Mouse (Mus musculus) left cerebral cortex, adult 8-10 months (tissue): ENCODE results near the gene Frmd4b. TPM values are rescaled to one million over a fixed set of nuclear protein-coding genes. Genes with fewer than 3 reads are reported as not detected.
A peak's percentile ranks its signal among the peaks of the same experiment; 100 is the strongest.

Experiments used
- DNase-seq, 2 experiments: peaks; one replicate each; pipeline ENCODE4 v3.0.0; 2022; ENCODE audit warnings: low spot score in 2 of 2
- total RNA-seq, 4 experiments: library from RNA; stranded (reverse); gene quantifications; 2 replicates each; pipeline ENCODE4 v1.2.4; 2022

Frmd4b gene
- total RNA-seq, 4 experiments from 2014 or later = 20.1 to 23.7 (median 22.7) TPM

DNA sequence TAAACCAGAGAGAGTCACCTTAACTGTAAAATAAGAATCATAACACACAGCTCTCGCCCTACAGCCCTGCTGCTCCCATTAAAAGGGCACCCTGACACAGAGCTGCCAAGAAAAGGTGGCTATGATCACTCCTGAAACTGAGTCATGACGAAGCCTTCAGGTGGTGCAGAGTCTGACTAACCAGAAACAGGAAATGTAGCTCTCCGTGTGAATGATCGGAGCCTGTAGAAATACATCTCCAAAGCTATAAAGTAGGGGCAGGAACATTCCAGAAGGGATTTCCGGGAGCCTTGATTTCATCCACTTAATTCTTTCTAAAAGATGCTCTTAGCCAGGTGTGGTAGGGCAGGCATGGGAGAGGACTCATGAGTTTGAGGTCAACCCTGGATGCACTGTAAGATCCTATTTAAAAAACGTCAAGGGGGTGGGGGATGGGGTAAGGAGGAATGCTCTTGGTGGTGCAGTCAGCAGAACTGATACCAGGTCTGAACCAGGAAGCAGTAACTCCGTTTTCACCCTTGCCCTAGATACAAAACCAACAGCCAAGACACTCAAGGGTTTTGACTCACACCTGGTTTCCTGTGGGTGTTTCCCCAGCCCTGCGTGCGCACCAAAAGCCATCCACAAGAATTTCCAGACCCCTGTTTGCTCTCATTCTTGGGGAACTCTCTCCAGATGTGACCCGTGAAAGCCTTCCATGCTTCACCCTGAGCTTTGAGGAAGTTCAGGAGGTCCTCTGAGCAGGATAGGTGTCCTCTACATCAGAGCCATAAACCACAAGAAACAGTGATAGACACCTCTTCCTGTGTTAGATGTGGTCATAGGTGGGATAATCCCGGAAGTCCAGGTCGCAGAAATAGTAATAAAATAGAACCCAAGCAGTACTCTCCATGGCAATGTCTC lies 323.4 kb downstream of the Frmd4b start:
- no peak for DNase-seq

DNA sequence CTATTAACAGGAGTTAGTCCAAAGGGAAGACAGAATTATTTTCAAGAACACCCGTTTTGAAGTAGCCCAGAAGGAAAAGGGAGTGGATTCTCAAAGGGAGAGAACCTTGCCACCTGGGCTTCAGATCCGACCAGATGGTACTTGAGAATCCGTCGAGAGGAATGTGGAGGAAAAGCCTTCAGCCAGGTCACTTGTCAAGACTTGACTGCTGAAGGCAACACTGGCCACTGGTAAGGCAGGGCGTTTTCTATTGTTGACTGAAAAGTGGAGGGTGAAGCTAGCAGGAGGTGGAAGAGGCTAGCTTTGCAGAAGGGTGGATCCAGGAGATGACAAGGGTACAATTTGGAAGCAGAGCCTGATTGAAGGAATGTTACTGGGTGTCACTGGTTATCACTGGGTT lies 324.4 kb downstream of the Frmd4b start:
- no peak for DNase-seq

GRCm38 (mm10) chr6:97292096-97292495 lies 325.2 kb downstream of the Frmd4b start:
- no peak for DNase-seq

DNA sequence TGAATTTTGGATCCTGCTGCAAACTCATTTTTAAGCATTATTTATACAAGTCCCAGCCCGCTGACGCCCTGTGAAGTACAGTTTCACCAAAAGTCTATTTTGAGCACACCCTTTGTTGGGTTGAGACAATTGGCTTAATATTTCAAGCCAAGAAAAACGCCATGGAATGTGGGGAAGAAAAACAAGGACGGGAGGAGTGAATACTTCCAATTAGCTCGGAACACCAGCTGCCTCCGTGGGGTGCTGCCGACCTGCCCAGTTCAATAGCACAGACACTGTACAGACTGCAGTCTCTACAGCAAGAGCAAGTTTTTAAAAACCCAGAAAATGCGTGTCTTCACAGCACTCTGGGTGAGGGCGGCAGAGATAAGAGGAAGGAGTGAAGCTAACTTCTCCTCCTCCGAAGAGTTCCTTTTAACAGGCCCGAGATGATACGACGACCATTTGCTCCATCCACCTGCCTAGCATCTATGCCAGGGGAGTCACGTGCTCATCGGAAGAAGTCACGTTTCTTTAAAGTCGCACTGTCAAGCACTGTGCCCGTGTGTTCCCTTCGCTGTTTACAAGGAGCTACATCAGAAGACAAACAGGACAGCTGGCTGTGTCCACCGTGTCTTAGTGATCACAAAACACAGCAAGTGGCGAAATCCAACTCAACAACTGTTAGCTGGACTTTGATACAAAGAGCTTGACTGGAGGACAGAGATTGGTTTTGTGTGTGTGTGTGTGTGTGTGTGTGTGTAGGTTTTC lies 326.0 kb downstream of the Frmd4b start:
- DNase-seq = no peak

DNA sequence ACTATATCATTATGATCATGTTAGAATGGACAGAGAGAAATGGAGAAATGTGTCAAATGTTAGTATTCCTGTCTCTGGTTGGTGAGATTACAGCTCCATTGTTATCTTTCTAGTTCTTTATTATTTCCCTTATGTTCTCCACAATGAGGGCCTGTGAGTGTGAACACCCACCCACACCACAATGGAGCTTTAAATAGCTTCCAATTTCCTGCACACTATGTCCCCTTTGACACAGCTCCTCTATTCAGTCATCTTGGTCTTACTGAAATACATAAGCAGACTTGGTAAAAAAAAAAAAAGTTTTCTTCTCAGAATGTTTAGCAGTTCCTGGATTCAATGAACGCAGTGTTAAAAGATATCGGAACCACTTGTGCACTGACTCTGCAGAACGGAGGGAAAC lies 326.7 kb downstream of the Frmd4b start:
- no peak for DNase-seq

GRCm38 (mm10) chr6:97289838-97290237 lies 327.5 kb downstream of the Frmd4b start:
- DNase-seq = no peak

DNA sequence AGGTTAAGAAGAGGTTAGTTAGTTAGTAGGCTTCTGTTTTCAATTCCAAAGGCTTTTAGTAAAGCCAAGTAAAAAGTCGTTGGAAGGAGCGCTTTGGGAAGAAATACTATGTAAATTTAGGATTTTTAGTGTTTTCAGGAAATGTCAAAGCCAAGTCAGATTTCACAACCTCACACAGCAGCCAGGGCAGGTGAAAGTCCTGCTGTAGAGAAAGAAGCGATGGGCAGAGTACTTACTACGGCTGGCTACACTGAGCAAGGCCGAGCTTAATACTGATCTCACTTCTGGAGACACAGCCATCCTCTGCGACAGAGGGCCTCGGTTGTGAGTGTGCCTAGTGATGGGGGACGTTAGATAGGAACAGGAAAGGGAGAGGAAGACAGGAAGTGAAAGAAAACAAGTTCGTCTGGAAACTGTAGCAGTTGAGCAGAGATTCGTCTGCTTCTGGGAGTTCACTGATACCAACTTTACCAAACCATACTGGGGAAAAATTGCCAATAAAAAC lies 328.0 kb downstream of the Frmd4b start:
- DNase-seq = no peak

GRCm38 (mm10) chr6:97288047-97288855 lies 329.1 kb downstream of the Frmd4b start:
- DNase-seq = no peak

- DNase-seq = no peak
Measured at GRCm38 (mm10) chr6:97286332-97286731, 331.0 kb downstream of the Frmd4b start.

DNA sequence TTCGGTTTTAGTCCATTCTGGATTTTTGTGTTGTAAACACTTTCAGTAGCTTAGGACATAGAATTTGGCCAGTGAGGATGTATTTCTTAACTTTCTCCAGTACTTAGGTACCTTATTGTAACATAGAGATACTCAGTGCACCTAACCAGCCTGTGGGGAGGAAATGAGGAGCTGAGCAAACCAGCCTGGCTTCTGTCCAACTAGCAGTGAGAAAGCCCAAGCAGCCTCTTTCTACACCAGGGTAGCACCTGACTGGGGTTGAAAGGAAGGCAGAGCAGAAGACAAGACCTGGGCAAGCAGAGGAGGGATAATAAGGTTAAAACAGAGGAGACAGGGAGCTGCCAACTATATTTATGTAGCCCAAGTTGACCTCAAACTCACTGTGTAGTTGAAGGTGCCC lies 333.7 kb downstream of the Frmd4b start:
- no peak for DNase-seq

DNA sequence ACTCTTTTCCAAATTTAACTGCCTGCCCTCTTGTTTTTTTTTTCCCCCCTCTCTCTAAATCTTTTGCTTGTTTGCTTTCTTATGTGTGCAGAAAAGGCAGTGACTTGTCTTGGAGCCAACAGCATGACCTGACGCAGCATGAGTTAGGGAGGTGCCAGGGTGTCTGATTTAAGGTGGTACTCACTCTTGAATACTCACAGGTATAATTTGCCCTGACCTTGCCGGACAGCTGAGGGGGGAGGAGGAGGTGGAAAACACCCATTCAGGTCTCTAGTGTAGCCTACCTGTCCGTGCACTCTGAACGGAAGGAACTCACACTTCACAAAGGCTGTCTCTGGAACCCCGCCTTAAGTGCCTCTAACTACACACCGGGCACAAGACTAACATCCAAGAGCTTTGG lies 338.5 kb downstream of the Frmd4b start:
- DNase-seq = no peak

- DNase-seq = peak; percentile 36 to 74
Measured at GRCm38 (mm10) chr6:97278014-97278787, 339.1 kb downstream of the Frmd4b start.

GRCm38 (mm10) chr6:97276890-97277497 lies 340.3 kb downstream of the Frmd4b start:
- DNase-seq = no peak

DNA sequence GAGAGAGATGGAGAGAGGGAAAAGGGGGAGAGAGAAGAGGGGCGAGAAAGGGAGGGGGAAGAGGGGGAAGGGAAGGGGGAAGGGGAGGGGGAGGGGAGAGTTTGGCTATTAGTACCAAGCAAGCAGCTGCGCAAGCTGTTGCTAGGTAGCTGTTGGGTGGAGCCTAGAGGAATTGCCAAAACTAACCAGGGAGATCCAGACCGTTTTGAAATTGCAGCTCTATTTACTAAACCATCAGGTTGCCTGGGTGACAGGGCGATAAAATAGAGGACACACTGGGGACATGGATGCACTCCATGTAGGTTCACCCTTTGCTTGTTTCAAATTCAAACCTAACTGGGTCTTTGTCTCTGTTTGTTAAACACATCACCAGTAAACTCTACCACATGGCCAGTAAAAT lies 341.0 kb downstream of the Frmd4b start:
- DNase-seq = no peak

- no peak for DNase-seq
Measured at GRCm38 (mm10) chr6:97275760-97276159, 341.6 kb downstream of the Frmd4b start.

- DNase-seq = no peak
Measured at GRCm38 (mm10) chr6:97273777-97274176, 343.6 kb downstream of the Frmd4b start.

- DNase-seq = no peak
Measured at GRCm38 (mm10) chr6:97273058-97273710, 344.2 kb downstream of the Frmd4b start.

DNA sequence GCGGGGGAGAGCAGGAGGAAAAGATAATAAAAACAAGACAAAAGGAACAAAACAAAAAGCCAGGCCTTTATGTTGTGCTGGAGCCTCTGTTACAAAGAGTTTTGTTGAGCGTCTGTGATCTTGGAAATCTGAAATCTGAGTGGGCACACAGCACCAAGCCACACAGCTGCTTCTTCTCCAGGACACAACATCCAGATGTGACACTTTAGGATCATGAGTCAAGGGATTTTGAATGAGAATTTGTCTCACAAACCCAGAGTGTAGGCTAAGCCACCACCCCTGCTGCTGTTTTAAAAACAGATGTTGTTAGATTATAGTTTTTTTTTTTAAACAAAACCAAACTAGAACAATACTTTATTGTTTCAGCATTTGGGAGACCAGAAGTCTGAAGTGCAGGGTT lies 345.0 kb downstream of the Frmd4b start:
- no peak for DNase-seq

DNA sequence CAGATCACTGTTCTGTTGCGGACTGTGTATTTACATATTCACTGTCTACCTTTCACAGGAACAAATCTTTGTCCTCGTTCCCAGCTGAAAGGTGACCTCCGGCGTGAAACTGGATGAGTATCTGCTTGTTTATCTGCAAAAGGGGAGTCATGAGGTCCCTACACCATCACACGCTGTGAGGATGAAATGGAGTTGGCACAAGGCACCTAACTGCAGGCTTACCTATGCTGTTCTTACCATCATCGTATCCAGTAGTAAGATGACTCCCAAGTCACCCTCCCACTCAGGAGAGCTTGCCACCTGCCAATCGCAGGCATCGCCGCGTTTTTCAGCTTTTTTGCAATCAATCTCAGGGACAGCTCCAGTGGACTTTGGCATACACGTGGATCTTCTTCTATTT lies 347.7 kb downstream of the Frmd4b start:
- DNase-seq = no peak

- no peak for DNase-seq
Measured at GRCm38 (mm10) chr6:97267132-97267531, 350.2 kb downstream of the Frmd4b start.
